Mouse (Mus musculus): Measurements from ENCODE around the gene Cdc14a. TPM values are rescaled to one million over a fixed set of nuclear protein-coding genes. Genes with fewer than 3 reads are reported as not detected.

The Cdc14a gene
- polyA plus RNA-seq, 1 experiment from 2014 or later = 16.9 TPM

DNA sequence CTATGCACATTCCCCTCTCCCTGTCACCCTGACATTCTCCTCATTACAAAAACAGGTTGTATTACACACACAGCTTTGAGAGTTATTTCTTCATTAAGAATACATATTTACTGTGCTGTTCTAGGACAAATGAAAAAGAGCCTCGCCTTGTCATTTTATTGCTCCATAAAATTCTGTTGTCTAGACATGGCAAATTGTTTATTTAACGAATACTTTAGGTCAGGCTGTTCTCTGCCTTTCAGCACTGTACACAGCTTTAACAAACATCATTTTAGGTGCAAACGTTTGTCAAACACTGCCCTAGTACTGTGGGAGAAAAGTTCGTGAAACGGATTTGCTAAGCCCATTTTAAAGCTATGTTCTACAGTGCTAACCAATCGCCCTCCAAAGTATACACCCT, 122.1 kb downstream of the Cdc14a start:
- Histone ChIP-seq H3K4me1 (no peaks in the 10 kb centered on the region), H3K27ac (replicated peaks) (no peak overlapping the region), H3K27me3 (ENCODE audit: low read depth, poor library complexity, severe bottlenecking) (no peaks in the 10 kb centered on the region), H3K9me3 (replicated peaks) (no peaks in the 10 kb centered on the region), H3K4me3 (no peak overlapping the region), H3K36me3 (peaks cover 62% of the 10 kb centered on the region)
- 93% methylated on average over 6 of the region's 6 CpGs for WGBS
- no peak for DNase-seq (ENCODE audit: low spot score)

DNA sequence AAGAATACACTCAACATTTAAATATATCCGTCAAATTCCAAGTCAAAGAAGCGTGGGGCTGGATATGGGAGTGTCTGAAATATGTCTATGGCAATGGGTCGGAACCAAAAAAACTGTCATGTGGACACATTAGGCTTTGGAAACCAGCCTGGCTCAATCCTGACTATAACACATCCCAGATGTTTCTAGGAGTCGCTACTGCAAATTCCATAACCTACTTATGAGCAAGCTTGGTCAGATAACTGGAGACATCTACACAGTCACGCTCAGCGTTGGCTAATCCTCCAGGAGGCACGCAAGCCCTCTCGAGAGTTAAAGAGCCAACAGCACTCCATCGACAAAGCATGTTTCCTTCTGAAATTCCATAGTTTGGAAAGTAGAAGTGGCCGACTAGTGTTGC, 125.1 kb downstream of the Cdc14a start:
- Histone ChIP-seq H3K9me3 (replicated peaks) (no peaks in the 10 kb centered on the region), H3K27ac (replicated peaks) (no peak overlapping the region), H3K4me3 (no peak overlapping the region), H3K27me3 (ENCODE audit: low read depth, poor library complexity, severe bottlenecking) (no peaks in the 10 kb centered on the region), H3K36me3 (peaks cover 62% of the 10 kb centered on the region), H3K4me1 (no peaks in the 10 kb centered on the region)
- WGBS = 95% methylated on average over 10 of the region's 10 CpGs
- no peak for DNase-seq (ENCODE audit: low spot score)

DNA sequence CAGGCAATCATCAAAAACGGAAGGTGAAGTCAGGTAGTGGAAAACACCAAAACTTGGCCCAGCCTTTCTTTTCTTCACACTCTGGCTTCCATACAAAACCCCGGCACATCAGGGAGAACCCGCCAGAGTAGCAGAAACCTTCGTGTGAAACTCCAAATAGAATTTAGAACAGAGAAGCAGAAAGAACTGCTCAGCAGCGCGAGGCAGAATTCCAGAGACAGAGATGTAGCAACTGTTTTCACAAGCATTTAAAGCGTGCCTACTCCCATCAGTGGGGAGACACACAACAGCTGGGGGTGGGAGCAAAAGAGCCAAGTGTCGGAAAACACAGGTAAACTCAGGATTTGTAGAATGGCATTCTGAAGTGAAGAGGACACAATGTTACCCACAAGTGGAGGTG, 125.8 kb downstream of the Cdc14a start:
- Histone ChIP-seq H3K4me3 (no peak overlapping the region), H3K27ac (replicated peaks) (no peak overlapping the region), H3K27me3 (ENCODE audit: low read depth, poor library complexity, severe bottlenecking) (no peaks in the 10 kb centered on the region), H3K36me3 (peaks cover 62% of the 10 kb centered on the region), H3K9me3 (replicated peaks) (no peaks in the 10 kb centered on the region), H3K4me1 (no peaks in the 10 kb centered on the region)
- DNase-seq (ENCODE audit: low spot score) = no peak
- WGBS = 94% methylated on average over 8 of the region's 8 CpGs

DNA sequence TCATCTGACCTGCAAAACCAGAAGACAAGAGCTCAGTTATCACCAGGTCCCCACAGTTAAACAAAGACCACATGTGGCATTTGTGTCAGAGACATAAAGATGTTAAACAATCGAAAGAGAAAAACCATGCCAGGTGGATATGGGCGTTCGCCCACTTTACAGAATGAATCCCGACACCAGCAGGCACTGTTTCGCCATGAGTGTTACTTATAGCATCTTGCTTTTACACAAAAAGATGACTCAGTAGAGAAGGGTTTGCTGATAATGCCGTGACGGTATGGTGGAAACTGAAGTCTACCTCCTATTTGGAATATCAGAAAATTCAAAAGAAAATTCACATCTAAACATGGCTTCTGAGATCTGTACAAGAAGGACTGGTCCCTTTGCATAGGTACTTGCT, 126.7 kb downstream of the Cdc14a start:
- WGBS = 91% methylated on average over 7 of the region's 7 CpGs
- Histone ChIP-seq H3K36me3 (peaks cover 65% of the 10 kb centered on the region), H3K9me3 (replicated peaks) (no peaks in the 10 kb centered on the region), H3K27ac (replicated peaks) (no peak overlapping the region), H3K4me1 (no peaks in the 10 kb centered on the region), H3K4me3 (no peak overlapping the region), H3K27me3 (ENCODE audit: low read depth, poor library complexity, severe bottlenecking) (no peaks in the 10 kb centered on the region)
- DNase-seq (ENCODE audit: low spot score) = no peak

DNA sequence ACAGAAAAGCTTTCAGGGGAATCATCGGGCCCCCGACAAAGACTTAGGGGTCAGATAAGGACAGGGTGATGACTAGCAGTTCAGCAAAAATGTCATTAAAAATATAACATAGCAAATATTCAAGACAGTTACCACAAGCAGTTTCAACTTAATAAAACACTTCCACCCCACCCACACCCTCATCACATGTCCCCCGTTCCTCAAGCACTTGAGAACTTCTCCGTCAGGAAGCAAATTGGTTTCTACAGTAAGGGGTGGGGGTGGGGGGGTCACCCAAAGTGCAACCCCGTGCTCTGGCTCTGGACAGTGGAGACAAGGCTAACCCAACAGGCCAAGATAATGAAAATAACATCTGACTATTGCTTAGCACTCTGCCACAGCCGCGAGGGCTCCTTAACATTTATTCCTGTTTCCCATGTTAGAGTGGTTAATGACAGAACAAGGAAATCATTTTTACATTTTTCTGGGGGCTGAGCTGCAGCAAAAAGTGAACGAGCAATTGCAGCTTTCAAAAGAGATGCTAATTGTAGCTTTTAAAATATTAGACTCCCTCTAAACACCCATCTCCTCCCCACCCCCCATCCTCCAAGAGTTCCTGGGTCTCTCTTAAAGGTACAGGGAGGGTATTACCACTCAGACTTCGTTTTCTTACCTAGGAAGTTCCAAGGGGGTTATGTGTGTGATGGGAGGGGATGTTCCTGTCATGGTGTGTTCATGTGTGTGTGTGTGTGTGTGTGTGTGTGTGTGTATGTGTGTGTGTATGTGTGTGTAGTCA, 133.6 kb downstream of the Cdc14a start:
- WGBS = 90% methylated on average over 9 of the region's 9 CpGs
- Histone ChIP-seq H3K4me3 (no peak overlapping the region), H3K27me3 (ENCODE audit: low read depth, poor library complexity, severe bottlenecking) (no peaks in the 10 kb centered on the region), H3K9me3 (replicated peaks) (no peaks in the 10 kb centered on the region), H3K4me1 (no peaks in the 10 kb centered on the region), H3K36me3 (peaks cover 78% of the 10 kb centered on the region), H3K27ac (replicated peaks) (no peak overlapping the region)
- DNase-seq (ENCODE audit: low spot score) = no peak

DNA sequence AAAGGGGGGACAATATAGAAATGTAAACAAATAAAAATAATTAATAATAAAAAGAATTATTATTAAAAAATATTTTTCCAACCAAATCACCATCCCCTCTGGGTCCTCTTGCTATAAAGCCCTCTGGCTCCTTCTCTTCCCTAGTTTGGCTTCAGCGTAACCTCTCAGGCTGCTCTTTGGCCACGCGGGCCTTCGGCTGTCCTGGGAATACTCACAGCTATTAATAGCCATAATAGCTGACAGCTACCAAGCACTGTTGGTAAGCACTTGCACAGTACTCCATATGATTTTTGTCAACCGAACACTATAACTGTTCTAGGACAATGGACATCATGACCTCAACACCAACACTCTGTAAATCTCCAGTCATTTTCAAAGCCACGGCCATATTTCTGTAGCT, 135.0 kb downstream of the Cdc14a start:
- no peak overlapping the region for H3K4me3 ChIP-seq
- no peaks in the 10 kb centered on the region for H3K27me3 ChIP-seq (ENCODE audit: low read depth, poor library complexity, severe bottlenecking)
- 94% methylated on average over 6 of the region's 6 CpGs for WGBS
- H3K36me3 ChIP-seq = peaks cover 64% of the 10 kb centered on the region
- peaks cover 3% of the 10 kb centered on the region; the same call in 1 of the 2 replicates for H3K4me1 ChIP-seq
- no peaks in the 10 kb centered on the region for H3K9me3 ChIP-seq (replicated peaks)
- no peak overlapping the region for H3K27ac ChIP-seq (replicated peaks)
- no peak for DNase-seq (ENCODE audit: low spot score)

DNA sequence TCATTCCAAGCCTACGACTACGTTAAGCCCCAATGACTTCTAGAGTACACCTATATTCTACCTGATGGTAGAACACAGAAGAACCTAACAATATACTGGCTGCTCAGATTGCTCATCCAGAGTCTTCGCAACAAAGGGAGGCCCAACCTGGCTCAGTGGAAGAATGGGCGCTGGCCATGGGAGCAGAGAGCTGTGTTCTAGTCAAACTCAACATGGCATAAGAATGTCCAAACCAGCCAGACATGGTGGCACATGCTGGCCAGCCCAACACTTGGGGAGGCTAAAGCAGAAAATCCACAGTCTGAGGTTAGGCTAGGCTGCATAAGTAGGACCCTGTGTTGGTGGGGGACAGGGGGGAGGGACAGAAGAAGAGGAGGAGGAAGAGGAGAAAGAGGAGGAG, 139.1 kb downstream of the Cdc14a start:
- Histone ChIP-seq H3K9me3 (replicated peaks) (no peaks in the 10 kb centered on the region), H3K4me3 (no peak overlapping the region), H3K4me1 (peaks cover 3% of the 10 kb centered on the region; the same call in 1 of the 2 replicates), H3K36me3 (peaks cover 45% of the 10 kb centered on the region), H3K27ac (replicated peaks) (no peak overlapping the region), H3K27me3 (ENCODE audit: low read depth, poor library complexity, severe bottlenecking) (no peaks in the 10 kb centered on the region)
- WGBS = 93% methylated on average over 4 of the region's 4 CpGs
- DNase-seq (ENCODE audit: low spot score) = no peak

DNA sequence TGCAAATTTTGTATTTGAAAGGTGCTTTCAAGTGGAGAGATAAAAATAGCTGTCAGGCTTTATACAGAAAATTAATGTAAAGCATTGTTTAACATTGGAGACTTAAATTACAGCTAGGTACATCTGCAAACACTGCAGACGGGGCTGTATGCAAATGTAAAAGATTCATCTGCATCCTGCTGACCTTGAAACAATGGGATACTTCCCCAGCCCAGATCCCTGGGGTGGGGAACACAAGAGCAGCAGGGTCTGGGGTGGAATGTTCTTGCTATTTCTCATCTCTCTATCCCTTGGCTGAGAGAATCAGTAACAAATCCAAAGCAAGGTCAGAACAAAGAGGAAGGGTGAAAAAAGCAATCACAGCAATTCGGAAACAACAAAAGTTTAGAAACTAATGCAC, 139.8 kb downstream of the Cdc14a start:
- Histone ChIP-seq H3K27me3 (ENCODE audit: low read depth, poor library complexity, severe bottlenecking) (no peaks in the 10 kb centered on the region), H3K4me1 (peaks cover 3% of the 10 kb centered on the region; the same call in 1 of the 2 replicates), H3K36me3 (peaks cover 43% of the 10 kb centered on the region), H3K27ac (replicated peaks) (no peak overlapping the region), H3K4me3 (no peak overlapping the region), H3K9me3 (replicated peaks) (no peaks in the 10 kb centered on the region)
- WGBS = 37% methylated on average over 2 of the region's 2 CpGs
- DNase-seq (ENCODE audit: low spot score) = no peak

DNA sequence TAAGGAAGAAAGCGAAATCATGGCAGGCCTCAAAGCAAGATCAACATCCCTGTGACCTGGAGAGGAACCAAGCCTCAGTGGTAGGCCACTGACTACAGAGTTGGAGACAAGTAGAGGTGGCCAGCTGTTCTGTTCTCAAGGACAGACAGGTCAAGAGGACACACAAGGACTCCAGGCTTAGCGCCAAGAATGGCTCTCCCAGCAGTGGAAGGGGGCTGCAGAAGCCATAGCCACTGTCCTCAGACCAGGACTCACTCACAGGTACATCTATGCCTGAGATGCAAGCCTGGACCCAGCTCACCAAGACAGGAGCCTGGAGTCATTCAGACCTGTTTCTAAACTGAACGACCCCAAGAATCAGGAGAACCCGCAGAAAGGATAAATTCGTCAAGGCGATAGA, 142.2 kb downstream of the Cdc14a start:
- peaks cover 3% of the 10 kb centered on the region; the same call in 1 of the 2 replicates for H3K4me1 ChIP-seq
- 93% methylated on average over 6 of the region's 6 CpGs for WGBS
- H3K9me3 ChIP-seq (replicated peaks) = no peaks in the 10 kb centered on the region
- H3K36me3 ChIP-seq = peaks cover 43% of the 10 kb centered on the region
- no peak overlapping the region for H3K4me3 ChIP-seq
- no peak overlapping the region for H3K27ac ChIP-seq (replicated peaks)
- H3K27me3 ChIP-seq (ENCODE audit: low read depth, poor library complexity, severe bottlenecking) = no peaks in the 10 kb centered on the region
- DNase-seq (ENCODE audit: low spot score) = no peak

DNA sequence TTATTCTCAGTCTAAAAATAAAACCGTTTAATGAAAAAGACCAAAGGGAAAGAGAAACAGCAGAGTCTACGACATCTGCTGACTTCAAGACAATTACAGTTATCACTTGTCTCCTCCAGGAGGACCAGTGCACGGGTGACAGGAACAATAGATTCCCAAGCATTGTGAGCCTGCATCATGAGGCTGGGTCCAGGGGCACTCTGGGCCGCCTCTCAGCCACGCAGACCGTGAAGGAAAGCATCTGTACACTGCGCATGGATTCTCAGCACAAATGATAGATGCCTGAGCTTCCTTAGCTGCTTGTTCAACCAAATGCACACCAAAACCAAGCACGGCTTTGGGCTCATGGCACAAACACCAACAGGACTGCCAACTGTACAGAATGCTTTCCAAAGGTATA, 146.7 kb downstream of the Cdc14a start:
- no peak for DNase-seq (ENCODE audit: low spot score)
- Histone ChIP-seq H3K36me3 (peaks cover 35% of the 10 kb centered on the region), H3K4me1 (no peaks in the 10 kb centered on the region), H3K27me3 (ENCODE audit: low read depth, poor library complexity, severe bottlenecking) (no peaks in the 10 kb centered on the region), H3K9me3 (replicated peaks) (no peaks in the 10 kb centered on the region), H3K27ac (replicated peaks) (no peak overlapping the region), H3K4me3 (no peak overlapping the region)
- WGBS = 85% methylated on average over 8 of the region's 8 CpGs

DNA sequence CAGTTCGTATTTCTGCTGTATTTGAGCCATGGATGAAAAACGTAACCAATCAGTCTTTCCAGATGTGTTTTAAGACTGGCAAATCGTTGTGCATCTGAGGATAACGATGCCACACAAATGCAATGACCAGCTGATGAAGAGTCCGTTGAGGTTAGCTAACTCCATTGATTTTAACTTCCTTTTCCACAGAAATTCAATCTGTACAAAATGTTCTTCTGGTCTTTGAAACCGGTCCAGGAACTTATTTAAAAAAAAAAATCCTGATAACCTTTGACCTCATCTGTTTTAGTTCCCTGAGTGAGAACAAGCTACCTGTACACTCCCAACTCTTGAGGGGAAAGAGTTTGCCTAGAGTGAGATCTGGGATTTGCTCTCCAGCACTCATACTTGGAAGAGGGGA, 152.2 kb downstream of the Cdc14a start:
- Histone ChIP-seq H3K4me1 (no peaks in the 10 kb centered on the region), H3K27ac (replicated peaks) (no peak overlapping the region), H3K36me3 (peaks cover 4% of the 10 kb centered on the region; the same call in 1 of the 2 replicates), H3K4me3 (no peak overlapping the region), H3K9me3 (replicated peaks) (no peaks in the 10 kb centered on the region), H3K27me3 (ENCODE audit: low read depth, poor library complexity, severe bottlenecking) (no peaks in the 10 kb centered on the region)
- 91% methylated on average over 6 of the region's 6 CpGs for WGBS
- DNase-seq (ENCODE audit: low spot score) = no peak

DNA sequence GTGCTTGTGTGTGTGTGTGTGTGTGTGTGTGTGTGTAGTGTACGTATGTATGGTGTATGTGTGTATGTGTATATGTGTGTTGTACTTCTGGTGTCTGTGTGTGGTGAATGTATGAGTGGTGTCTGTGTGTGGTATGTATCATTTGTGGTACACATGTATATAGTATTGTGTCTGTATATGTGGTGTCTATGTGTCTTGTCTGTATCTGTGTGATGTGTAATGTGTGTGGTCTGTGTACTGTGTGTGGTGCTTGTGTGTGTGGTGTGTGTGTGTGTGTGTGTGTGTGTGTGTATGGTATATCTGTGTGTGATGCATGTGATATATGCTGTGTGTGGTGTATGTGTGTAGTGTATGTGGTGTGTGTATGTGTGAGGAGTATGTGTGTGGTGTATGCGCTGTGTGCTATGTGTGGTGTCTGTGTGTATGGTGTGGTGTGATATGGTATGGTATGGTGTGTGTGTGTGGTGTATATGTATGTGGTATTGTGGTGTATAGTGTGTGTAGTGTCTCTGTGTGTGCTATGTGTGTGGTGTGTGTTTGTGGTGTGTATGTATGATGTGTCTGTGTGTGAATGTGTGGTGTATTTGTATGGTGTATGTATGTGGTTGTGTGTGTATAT, 156.7 kb downstream of the Cdc14a start:
- Histone ChIP-seq H3K4me1 (no peaks in the 10 kb centered on the region), H3K27ac (replicated peaks) (no peak overlapping the region), H3K27me3 (ENCODE audit: low read depth, poor library complexity, severe bottlenecking) (no peaks in the 10 kb centered on the region), H3K9me3 (replicated peaks) (no peaks in the 10 kb centered on the region), H3K36me3 (no peaks in the 10 kb centered on the region), H3K4me3 (no peak overlapping the region)
- no peak for DNase-seq (ENCODE audit: low spot score)
- WGBS = 84% methylated on average over 2 of the region's 2 CpGs

DNA sequence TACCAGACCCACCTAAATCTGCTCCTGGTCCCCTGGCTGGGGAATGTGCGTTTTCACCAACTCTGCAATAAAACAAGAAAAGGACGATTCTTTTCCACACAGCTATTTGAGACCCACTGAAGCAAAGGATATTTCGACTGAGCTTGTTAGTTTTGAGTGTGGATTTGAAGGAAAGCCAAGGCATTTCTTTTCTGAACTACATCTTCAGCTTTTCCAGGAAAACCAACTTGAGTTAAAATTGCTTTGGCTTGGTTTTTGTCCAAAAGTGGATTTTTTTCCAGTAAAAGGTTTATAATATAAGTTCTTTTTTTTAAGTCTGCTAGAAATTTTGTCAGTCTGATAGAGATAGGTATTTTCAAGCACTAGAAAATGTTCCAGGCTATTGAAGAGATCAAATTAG, 157.5 kb downstream of the Cdc14a start:
- Histone ChIP-seq H3K27me3 (ENCODE audit: low read depth, poor library complexity, severe bottlenecking) (no peaks in the 10 kb centered on the region), H3K4me1 (no peaks in the 10 kb centered on the region), H3K36me3 (no peaks in the 10 kb centered on the region), H3K9me3 (replicated peaks) (no peaks in the 10 kb centered on the region), H3K4me3 (no peak overlapping the region), H3K27ac (replicated peaks) (no peak overlapping the region)
- 94% methylated on average over 3 of the region's 3 CpGs for WGBS
- no peak for DNase-seq (ENCODE audit: low spot score)
